Mouse (Mus musculus): ENCODE data around the gene Eif3i.
A peak's percentile ranks its signal among the peaks of the same experiment; 100 is the strongest.
"Not testable (repeated sequence)": the region's sequence is repeated elsewhere in the genome, so short reads cannot be mapped to it uniquely, and the experiment has no call there.

The Eif3i gene

GRCm38 (mm10) chr4:129575171-129575844 lies 25.1 kb downstream of the Eif3i start:
- DNase-seq (ENCODE audit: low read depth, low spot score) = no peak

GRCm38 (mm10) chr4:129573430-129573829 lies 27.0 kb downstream of the Eif3i start, which contains the start of gene Lck:
Lck (minus strand) TSS chr4:129573641.
- DNase-seq (ENCODE audit: low read depth, low spot score) = no peak

- no peak for DNase-seq (ENCODE audit: low read depth, low spot score)
These were observed 27.4 kb downstream of the Eif3i start for GRCm38 (mm10) chr4:129573093-129573370.

DNA sequence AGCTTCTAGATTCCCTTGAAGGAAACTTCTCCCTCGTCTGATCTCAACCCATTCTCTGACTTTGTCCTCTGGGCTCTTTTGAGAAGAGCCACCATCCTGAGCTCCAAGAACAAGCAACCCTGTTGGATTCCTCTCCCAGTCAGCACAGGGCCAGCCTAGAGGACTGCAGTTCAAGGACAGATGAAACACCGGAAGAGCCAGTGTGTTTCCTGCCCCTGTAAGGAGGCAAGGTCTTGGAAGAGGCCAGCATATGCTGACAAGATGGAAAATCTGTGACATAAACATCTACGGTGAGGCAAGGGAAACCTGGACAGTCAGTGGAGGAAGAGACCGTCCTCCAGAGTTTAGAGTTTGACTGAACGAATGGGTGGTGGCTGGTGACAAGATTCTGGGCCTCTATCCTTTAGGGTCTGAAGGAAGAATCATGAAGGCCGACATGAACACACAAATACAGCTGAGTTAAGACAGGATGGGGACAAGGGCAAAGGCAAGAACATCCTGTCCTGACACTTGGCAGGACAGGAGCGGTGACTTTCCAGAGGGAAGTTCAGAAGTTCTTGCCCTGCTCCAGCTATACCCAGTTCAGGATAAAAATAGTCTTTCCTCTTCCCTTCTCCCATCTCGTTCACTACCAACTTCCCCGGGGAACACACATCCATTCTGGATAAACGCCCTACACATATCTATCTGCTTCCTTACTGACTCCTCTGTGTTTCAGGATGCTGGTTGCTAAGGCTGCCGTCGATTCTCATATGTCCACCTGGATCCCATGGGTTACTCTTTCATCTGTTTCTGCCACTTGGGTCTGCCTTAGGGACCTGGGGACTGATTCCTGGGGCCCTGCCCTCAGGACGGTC lies 28.0 kb downstream of the Eif3i start:
- DNase-seq (ENCODE audit: low read depth, low spot score) = no peak

GRCm38 (mm10) chr4:129571551-129572084 lies 28.8 kb downstream of the Eif3i start:
- no peak for DNase-seq (ENCODE audit: low read depth, low spot score)

DNA sequence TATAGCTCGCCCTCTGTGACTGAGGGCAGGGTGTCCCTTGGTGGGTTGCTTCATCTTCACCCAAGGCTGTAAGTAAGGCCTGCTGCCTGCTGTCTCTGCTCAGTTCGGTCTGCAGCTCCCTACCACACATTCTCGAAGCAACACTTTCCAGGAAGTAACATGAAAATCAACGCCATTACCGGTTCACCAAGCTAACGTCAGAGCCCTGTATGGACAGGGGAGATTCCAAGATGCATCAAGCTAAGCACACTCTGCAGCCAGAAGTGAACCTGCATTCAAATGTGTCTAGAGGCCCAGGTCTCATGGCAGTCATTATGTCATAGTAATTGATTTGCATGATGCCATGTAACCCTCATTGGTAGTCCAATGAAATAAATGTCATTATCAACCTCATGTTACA lies 30.4 kb downstream of the Eif3i start:
- DNase-seq (ENCODE audit: low read depth, low spot score) = no peak

DNA sequence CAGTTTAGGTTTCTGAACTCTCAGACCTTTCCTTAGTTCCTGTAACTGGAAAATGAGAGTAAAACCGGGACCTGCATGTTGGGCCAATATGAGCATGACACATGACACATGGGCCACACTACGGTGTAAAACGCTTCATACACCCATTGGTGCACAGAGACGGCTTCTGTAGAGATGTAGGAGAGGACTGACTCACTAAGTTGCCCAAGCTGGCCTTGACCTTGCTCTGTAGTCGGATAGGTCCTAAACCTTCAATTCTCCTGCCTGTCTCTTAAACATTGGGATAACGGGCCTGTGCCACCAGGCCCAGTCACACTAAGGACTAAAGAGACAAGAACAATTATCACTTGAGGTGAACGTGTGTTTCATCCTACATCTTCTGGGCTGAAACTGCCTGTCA lies 32.1 kb downstream of the Eif3i start:
- no peak for DNase-seq (ENCODE audit: low read depth, low spot score)

DNA sequence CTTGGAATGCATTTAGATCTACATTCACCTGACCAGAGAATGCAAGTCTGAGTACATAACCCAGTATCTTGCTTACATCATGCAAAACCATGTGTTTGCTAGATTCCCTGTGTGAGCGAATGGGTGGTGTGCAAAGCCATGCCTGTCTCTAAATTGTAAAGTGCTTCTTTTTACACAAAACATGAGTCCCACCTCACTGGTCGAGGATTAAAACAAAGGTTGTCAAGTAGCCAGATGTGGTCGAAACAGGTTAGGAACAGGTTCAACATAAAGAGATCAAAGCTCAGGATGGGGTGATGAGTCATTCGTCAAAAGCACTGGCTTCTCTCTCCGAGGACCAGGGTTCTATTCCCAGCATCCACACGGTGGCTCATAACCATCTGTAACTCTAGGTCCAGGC lies 35.3 kb downstream of the Eif3i start:
- DNase-seq (ENCODE audit: low read depth, low spot score) = no peak

DNA sequence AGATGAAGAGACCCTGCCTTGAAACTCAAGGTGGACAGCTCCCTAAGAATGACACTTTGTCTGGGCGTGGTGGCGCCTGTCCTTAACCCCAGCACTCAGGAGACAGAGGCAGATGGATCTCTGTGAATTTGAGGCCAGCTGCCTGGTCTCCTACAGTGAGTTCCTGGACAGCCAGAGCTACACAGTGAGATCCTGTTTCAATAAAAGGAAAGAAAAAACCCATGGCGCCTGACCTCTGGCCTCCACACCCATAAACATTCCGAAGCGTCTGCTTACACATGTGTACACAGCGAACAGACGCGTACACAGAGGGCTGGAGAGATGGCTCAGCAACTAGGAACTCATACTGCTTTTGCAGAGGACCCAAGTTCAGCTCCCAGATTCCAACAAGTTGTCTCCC lies 36.7 kb downstream of the Eif3i start:
- DNase-seq (ENCODE audit: low read depth, low spot score) = no peak

DNA sequence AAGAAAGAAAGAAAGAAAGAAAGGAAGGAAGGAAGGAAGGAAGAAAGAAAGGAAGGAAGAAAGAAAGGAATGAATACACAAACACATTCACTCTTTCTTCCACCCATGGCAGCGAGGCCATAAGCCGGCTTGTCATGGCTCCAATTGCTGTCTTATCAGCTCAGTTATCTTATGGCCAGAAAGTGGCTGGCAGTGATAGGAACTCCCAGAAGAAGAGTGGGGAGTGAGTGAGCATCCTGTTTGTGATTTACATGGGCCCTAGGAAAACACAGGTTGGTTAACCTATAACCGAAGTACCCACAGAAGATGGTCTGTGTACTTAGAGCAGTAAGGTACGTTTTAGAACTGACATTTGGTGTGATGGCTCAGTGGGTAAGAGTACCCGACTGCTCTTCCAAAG lies 39.3 kb downstream of the Eif3i start:
- DNase-seq (ENCODE audit: low read depth, low spot score) = no peak

DNA sequence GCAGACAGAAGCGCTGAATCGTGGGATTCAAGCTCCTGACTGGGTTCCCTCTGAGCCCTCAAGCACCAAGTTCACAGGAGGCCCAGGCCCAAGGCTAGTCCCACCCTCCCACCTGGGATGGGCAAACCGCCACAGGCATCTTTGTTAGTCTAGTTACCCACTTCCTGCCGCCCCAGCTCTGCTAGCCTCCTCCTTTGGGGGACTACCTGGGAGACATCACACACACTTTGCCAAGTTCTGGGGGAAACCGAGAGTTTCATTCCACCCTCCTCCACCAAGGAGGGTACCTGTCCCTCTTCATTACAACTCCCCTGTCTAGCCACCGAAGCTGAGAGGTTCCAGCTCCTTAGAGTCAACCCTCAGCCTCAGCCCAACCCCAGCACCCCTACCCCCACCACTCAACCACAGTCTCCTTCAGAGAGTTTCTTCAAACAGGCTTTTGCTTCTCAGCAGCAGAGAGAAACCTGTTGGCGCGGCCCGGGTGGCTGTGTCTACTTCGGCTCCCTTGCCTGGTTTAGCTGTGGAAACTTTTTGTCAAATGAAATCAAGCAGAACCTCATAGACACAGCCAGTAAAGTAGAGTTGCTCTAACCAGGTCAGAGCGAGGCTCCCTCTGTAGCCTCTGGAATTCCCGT lies 42.0 kb downstream of the Eif3i start:
- no peak for DNase-seq (ENCODE audit: low read depth, low spot score)

DNA sequence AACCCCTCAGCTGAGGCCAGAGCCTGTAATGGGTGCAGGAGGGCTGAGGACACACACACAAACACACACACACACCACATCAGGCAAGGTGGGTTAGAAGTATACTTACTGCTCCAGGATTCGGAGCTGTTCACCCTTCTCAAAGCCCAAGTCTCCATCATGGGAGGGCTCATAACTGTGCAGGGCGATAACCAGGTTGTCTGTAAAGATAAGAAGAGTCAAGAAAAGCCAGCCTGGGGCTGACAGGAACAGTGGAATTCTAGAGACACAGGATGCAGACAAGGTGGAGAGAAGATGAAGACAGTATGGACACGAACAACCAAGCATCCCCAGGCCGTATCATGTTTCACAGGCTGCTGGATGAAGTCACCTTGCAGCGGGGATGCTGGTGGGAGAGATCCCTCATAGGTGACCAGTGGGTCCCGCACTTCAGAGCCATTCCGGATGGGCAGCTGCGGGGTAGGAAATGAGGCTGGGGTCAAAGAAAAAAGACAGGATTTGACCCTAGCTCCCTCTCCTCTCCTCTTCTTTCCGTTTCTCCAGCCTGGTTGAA lies 43.1 kb downstream of the Eif3i start:
- no peak for DNase-seq (ENCODE audit: low read depth, low spot score)

DNA sequence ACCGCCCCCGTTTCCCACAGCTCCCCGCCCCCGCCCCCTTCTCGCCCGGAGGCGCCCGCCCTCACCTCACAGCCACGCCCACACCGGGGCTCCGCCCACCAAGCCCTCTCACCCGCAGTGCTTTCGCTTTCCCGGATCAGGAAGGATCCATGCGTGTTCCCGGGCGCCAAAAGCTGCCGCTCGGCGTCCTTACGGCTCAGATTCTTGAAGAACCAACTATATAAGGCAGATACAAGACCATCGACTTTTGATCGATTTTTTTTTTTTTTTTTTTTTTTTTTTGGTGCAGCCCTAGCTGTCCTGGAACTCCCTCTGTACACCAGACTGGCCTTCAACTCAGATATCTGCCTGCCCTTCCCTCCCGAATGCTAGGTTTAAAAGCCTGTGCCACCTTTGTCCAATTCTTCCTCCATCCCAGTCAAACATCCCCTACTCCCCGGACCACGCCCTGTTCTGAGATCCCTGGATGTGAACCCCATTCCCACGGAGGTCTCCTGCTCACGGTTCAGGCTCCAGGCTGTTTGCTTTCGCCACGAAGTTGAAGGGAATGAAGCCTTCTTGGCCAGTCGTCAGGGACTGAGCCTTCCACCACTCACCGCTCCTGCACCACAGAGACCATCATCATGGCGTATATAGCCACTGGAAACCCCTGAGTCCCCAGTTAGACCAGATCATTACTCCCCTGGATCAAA lies 43.8 kb downstream of the Eif3i start:
- DNase-seq (ENCODE audit: low read depth, low spot score) = peak; percentile 57

DNA sequence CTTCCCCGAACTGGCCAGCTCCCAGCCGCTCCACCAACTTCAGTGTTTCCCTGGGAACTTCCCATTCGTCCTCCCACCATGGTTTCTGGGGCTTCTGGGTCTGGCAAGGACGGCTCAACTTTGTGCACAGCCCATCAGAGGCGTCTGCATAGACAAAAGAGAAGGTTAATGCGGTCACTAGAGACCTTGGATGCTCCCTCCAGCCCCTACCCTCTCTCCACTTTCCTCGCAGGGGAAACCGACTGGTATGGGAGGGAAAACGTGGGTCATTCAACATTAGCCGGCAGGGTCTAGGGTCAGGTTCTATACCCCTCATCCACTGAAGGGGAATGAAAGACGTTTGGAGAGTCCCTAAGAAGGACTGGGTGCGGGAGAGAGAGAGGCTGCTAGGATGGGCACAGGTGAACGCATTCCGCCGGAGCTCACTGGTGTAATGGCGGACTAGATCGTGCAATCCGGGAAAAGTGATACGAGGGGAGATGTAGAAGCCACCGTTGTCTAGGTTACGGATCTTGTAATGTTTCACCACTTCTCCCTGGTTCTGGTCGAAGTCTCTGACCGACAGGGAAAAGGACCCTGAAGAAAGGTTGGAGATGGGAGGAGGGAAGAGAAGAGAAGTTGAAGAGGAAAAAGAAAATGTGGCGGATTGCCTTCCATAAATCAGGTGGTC lies 44.5 kb downstream of the Eif3i start:
- no peak for DNase-seq (ENCODE audit: low read depth, low spot score)

DNA sequence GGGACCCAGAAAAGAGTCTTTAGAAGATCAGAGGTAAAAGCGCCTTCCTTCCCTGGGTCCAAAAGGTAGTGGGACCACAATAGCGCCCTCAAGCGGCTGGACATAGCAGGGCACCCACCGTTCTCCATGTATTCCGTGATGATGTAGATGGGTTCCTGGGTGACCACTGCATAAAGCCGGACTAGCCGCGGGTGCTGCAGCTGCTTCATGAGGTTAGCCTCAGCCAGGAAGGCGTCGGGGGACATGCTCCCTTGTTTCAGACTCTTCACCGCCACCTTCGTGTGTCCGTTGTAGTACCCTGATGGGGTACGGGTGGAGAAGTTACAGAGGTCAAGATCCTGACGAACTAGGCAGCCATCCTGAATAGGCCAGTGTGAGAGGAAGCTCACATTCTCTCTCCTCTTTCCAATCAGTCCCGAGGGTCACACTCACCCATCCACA lies 45.0 kb downstream of the Eif3i start:
- no peak for DNase-seq (ENCODE audit: low read depth, low spot score)

- DNase-seq (ENCODE audit: low read depth, low spot score) = not testable (repeated sequence)
These were observed 45.9 kb downstream of the Eif3i start for GRCm38 (mm10) chr4:129554512-129554911.

DNA sequence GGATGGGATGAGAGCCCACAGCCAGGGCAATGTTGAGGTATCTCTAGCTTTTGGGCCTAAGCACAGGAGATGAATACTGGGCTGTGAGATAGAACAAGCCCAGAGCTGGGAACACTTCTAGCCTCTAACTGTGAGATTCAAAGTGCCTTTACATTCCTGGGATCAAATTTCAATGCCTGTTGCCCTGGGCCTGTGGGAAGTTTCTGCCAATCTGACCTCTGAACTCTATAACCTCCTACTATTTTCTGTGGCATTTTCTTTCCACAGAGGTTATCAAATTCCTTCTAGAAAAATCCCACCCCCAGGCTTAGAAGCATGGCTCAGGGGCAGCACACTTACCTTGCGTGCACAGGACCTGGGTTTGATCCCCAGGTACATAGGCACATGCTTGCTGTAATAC lies 50.2 kb downstream of the Eif3i start:
- DNase-seq (ENCODE audit: low read depth, low spot score) = no peak

DNA sequence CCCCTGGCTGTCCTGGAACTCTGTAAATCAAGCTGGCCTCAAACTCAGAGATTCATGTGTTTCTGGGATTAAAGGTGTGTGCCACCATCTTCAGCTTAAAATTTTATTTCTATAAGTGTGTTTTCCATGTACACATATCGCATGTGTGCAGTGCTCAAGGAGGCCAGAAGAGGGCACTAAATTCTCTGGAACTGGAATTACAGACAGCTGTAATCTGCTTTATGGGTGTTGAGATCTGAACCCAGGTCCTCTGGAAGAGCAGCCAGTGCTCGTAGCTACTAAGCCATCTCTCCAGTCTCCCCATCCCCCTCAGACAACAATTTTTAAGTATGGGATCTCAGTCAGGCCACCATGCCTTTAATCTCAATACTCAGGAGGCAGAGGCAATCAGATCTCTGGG lies 51.1 kb downstream of the Eif3i start:
- no peak for DNase-seq (ENCODE audit: low read depth, low spot score)

GRCm38 (mm10) chr4:129547631-129548030 lies 52.8 kb downstream of the Eif3i start:
- not testable (repeated sequence) for DNase-seq (ENCODE audit: low read depth, low spot score)

- DNase-seq (ENCODE audit: low read depth, low spot score) = no peak
These were observed 56.3 kb downstream of the Eif3i start for GRCm38 (mm10) chr4:129544106-129544505.

DNA sequence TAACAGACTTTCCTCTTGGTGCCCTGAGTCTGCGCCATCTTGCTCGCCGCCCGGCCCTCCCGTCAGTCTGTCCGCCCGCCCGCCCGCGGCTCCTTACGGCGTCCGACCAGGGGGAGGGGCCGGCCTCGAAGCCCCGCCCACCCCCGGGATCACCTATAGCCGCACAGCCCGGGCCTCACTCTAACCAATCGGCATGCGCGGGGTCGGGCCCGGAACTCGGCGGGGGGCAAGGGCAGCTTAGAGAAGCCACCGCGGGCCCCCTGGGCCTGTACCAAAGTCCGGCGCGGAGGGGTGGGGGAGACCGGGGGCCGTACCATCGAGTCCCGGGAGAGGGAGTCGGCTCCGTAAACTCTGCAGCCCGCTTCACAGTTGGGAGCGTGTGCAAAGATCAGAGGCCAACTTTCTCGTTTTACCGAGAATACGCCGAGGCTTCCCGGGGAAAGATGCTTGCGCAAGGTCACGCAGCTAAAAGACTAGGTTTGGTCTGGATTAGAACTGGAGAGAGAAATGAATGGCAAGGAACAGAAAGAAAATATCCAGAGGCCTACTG lies 57.8 kb downstream of the Eif3i start, which contains the start of gene Hdac1:
Gene Hdac1, minus strand, starts transcription at position 122 of the 550 bp plus-strand sequence.
- DNase-seq (ENCODE audit: low read depth, low spot score) = peak; percentile 87

All from telencephalon, adult 2 months (tissue).